Mouse (Mus musculus) ES-Bruce4 (cell line): Measurements from ENCODE around the gene Dus3l. TPM values are rescaled to one million over a fixed set of nuclear protein-coding genes. Genes with fewer than 3 reads are reported as not detected.

Experiments used
- H3K27ac ChIP-seq: 2 replicates; pipeline ENCODE4 v1.5.1; 2012; ENCODE audit warnings: low read length, inconsistent platforms; ENCODE audit not compliant: insufficient read depth
- H3K27me3 ChIP-seq: 2 replicates; pipeline ENCODE4 v1.6.1; 2012; ENCODE audit warnings: mild to moderate bottlenecking, low read length, inconsistent platforms; ENCODE audit not compliant: control insufficient read depth, poor library complexity, insufficient read depth, severe bottlenecking
- H3K36me3 ChIP-seq: 2 replicates; pipeline ENCODE4 v1.6.1; 2012; ENCODE audit warnings: inconsistent platforms, mild to moderate bottlenecking, low read length, moderate library complexity; ENCODE audit not compliant: control insufficient read depth, poor library complexity, insufficient read depth, severe bottlenecking
- H3K4me1 ChIP-seq: one replicate; pipeline ENCODE4 v1.8.1; 2011; ENCODE audit warnings: low read length; ENCODE audit not compliant: control insufficient read depth, insufficient read depth
- H3K4me3 ChIP-seq: 2 replicates; pipeline ENCODE4 v1.5.1; 2011; ENCODE audit warnings: low read depth, mild to moderate bottlenecking, low read length
- H3K9ac ChIP-seq: 2 replicates; pipeline ENCODE4 v1.6.1; 2012; ENCODE audit warnings: low read depth, mild to moderate bottlenecking, inconsistent platforms; ENCODE audit not compliant: poor library complexity, severe bottlenecking
- H3K9me3 ChIP-seq: replicated peaks from 2 replicates; pipeline ENCODE4 v1.6.1; 2012; ENCODE audit warnings: mild to moderate bottlenecking, low read length, inconsistent platforms; ENCODE audit not compliant: control insufficient read depth, poor library complexity, insufficient read depth, severe bottlenecking
- CTCF ChIP-seq: IDR thresholded peaks from one replicate; pipeline ENCODE4 v1.8.1; 2011; ENCODE audit warnings: low read depth, low read length
- EP300 ChIP-seq: IDR thresholded peaks from 2 replicates; pipeline ENCODE4 v1.6.1; 2011; ENCODE audit warnings: low read depth, low read length; ENCODE audit not compliant: insufficient read depth
- POLR2A ChIP-seq: IDR thresholded peaks from one replicate; pipeline ENCODE4 v1.8.1; 2011; ENCODE audit warnings: low read length; ENCODE audit not compliant: insufficient read depth
- polyA plus RNA-seq: library from polyadenylated mRNA; stranded (reverse); fragments of >200 nt; gene quantifications from 2 replicates; pipeline ENCODE4 v1.2.4, GENCODE M21; 2011; ENCODE audit warnings: low read depth; ENCODE audit not compliant: missing spikeins, insufficient read depth, insufficient read length

Dus3l gene
- polyA plus RNA-seq, 1 experiment = 18.4 TPM

DNA sequence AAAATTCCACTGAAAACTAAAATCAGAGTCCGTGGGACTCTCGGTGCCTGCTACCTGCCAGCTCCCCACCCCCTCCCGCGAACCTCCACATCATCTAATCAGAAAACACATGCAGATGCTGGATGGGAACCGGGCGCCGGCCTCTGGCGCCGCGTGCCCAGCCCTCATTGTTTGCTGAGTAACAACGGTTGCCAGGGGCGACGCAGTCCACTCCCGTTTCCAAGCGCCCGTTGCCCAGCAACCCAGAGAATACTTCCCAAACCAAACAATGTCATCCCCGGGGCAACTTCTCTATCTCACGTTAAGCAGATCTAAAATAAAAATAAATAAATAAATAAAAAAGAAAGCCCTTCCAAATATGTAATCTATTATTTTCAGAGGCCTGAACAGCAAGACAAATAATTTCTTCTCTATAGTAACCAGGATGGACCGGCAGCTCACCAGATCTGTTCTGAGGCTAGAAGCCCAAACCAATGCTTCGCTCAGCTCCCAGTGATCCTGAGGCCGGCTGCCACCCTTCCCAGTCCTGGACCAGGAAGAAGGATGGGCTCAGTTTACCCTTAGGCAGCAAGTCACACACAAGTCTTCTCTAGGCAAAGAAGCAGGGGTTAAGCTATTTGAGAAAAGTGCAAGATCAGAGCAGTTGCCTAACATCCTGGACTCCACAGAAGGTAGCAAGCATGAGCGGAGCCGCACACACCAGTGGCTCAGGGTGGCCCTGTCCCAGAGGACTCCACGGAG, 49.9 kb downstream of the Dus3l start:
- Histone ChIP-seq H3K27me3 (no peaks in the 10 kb centered on the region), H3K4me3 (no peak overlapping the region), H3K9me3 (no peaks in the 10 kb centered on the region), H3K27ac (no peak overlapping the region), H3K36me3 (no peaks in the 10 kb centered on the region), H3K4me1 (peaks cover 3% of the 10 kb centered on the region), H3K9ac (no peak overlapping the region)
- TF ChIP-seq EP300 (no peak), CTCF (no peak), POLR2A (no peak)

DNA sequence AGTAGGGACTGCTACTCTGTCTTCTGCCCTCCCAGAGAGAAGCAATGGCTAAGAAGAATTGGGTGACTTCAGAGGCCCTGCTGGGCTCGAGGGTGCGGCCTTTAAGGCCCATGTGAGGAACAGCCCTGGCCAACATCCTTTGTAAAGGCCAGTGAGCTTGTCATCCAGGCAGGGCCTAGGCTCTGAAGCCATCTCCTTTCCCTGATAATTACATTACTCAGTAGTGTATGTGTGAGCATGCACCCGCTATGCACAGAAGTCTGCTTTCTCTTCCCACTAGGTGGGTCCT, 50.4 kb downstream of the Dus3l start:
- H3K27me3 ChIP-seq = no peaks in the 10 kb centered on the region
- no peak overlapping the region for H3K27ac ChIP-seq
- H3K9me3 ChIP-seq = no peaks in the 10 kb centered on the region
- TF ChIP-seq POLR2A = no peak
- no peak for TF ChIP-seq CTCF
- TF ChIP-seq EP300 = no peak
- no peak overlapping the region for H3K9ac ChIP-seq
- H3K4me3 ChIP-seq = no peak overlapping the region
- peaks cover 5% of the 10 kb centered on the region for H3K4me1 ChIP-seq
- H3K36me3 ChIP-seq = no peaks in the 10 kb centered on the region

DNA sequence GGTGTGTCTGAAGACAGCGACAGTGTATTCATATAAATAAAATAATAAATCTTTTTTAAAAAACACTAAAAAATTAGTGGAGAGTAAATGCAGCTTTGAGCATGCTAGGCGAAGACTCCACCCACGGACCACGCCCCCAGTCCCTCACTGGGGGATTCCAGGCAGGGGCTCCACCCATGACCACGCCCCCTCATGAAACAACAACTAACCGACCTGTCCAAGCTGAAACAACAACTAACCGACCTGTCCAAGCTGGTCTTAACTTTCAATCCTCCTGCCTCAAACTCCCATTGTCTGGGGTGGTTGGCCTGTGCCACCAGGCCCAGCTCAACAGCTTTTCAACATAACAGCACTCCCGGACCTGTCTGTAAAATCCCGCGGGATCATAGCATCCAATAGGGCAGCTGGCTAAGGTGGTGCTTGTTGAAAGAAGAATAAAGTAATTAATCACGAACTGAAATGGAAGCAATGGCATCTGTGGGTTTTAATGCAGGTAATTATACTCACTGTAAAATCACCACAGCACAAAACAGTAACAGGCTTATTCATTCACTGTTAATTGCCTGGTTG, 53.6 kb downstream of the Dus3l start:
- Histone ChIP-seq H3K27me3 (no peaks in the 10 kb centered on the region), H3K9ac (no peak overlapping the region), H3K9me3 (no peaks in the 10 kb centered on the region), H3K27ac (peak overlapping the region; percentile 24), H3K36me3 (no peaks in the 10 kb centered on the region), H3K4me1 (peaks cover 10% of the 10 kb centered on the region), H3K4me3 (peak overlapping the region; percentile 20)
- TF ChIP-seq CTCF (no peak), POLR2A (peak; percentile 40)

DNA sequence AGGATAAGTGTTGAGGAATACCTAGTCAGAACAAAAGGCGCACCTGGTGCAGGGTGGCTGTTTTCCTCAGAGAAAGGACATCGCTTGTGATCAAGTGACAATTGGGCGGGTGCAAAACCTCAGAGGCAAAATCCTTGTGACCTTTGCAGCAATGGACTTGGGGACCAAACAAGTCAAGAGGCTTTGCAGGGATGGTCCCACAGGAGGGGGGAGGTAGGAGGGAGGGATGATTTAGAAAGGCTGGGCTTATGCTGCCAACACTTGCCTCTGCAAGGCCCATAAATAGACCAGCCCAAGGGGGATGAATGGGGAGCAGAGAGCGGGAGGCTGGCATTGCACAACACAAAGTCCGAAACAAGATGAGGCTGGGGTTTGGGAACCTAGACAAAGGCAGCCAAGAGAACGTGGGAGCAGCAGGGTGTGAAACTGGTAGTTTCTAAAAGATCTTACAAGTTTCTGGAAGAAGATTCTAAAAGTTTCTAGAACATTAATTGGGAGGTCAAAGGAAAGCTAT, 54.5 kb downstream of the Dus3l start:
- TF ChIP-seq EP300 (peak; percentile 76; the same call in 1 of the 2 replicates), POLR2A (no peak)
- Histone ChIP-seq H3K36me3 (no peaks in the 10 kb centered on the region), H3K27ac (0 out of 2 replicates have a peak overlapping the region, but pooled peaks have one; percentile 4), H3K4me3 (no peak overlapping the region), H3K4me1 (peaks cover 10% of the 10 kb centered on the region), H3K9me3 (no peaks in the 10 kb centered on the region), H3K9ac (no peak overlapping the region), H3K27me3 (no peaks in the 10 kb centered on the region)

Other genes with a start within 250 kb of the Dus3l start
- 1.1 and 2.3 TPM in 2 replicates for gene Gm20219, start 210.4 kb upstream of the Dus3l start, polyA plus RNA-seq
- gene Safb2, start 180.2 kb upstream of the Dus3l start, polyA plus RNA-seq = 107 and 117 TPM in 2 replicates
- gene Safb, start 179.9 kb upstream of the Dus3l start, polyA plus RNA-seq = 99.4 and 111 TPM in 2 replicates
- 105 and 131 TPM in 2 replicates for gene 2410015M20Rik, start 155.0 kb upstream of the Dus3l start, polyA plus RNA-seq
- gene Rpl36, start 151.3 kb upstream of the Dus3l start, polyA plus RNA-seq = 704 and 766 TPM in 2 replicates
- 60.3 and 62.1 TPM in 2 replicates for gene Lonp1, start 137.9 kb upstream of the Dus3l start, polyA plus RNA-seq
- gene Catsperd, start 136.6 kb upstream of the Dus3l start, polyA plus RNA-seq = 2.4 and 3.7 TPM in 2 replicates
- gene Ranbp3, start 91.5 kb upstream of the Dus3l start, polyA plus RNA-seq = 72.6 and 75.6 TPM in 2 replicates
- gene Ndufa11, start 47.0 kb upstream of the Dus3l start, polyA plus RNA-seq = 152 and 177 TPM in 2 replicates
- 23.2 and 24.2 TPM in 2 replicates for gene Vmac, start 46.7 kb upstream of the Dus3l start, polyA plus RNA-seq
- 8.1 and 10.8 TPM in 2 replicates for gene Nrtn, start 7.2 kb upstream of the Dus3l start, polyA plus RNA-seq
- not detected in 2 replicates for gene Prr22, start 5.5 kb downstream of the Dus3l start, polyA plus RNA-seq
- gene Rfx2, start 66.3 kb downstream of the Dus3l start, polyA plus RNA-seq = 27.5 and 30.5 TPM in 2 replicates
- gene Acsbg2, start 109.7 kb downstream of the Dus3l start, polyA plus RNA-seq = 0.46 and 0.68 TPM in 2 replicates
- gene 1700061G19Rik, start 110.7 kb downstream of the Dus3l start, polyA plus RNA-seq = 8.0 and 8.4 TPM in 2 replicates
- gene Mllt1, start 170.7 kb downstream of the Dus3l start, polyA plus RNA-seq = 20.7 and 21.9 TPM in 2 replicates
- 0.37 and 0.49 TPM in 2 replicates for gene Acer1, start 217.4 kb downstream of the Dus3l start, polyA plus RNA-seq
- 47.7 and 59.9 TPM in 2 replicates for gene Clpp, start 225.5 kb downstream of the Dus3l start, polyA plus RNA-seq
- gene Alkbh7, start 232.6 kb downstream of the Dus3l start, polyA plus RNA-seq = 16.0 and 21.3 TPM in 2 replicates
- not detected in 2 replicates for gene Pspn, start 235.3 kb downstream of the Dus3l start, polyA plus RNA-seq
- gene Gtf2f1, start 246.5 kb downstream of the Dus3l start, polyA plus RNA-seq = 70.2 and 74.1 TPM in 2 replicates
- 0.56 TPM in 1 of 2 replicates, not detected in the other for gene Gm17949, start 246.7 kb downstream of the Dus3l start, polyA plus RNA-seq